Mouse (Mus musculus) brain, adult 2 months (tissue): ENCODE data around the gene Tmigd3.
"Not testable (repeated sequence)": the region's sequence is repeated elsewhere in the genome, so short reads cannot be mapped to it uniquely, and the experiment has no call there.

Experiments used
- DNase-seq: peaks from one replicate; pipeline ENCODE4 v3.0.0; 2011; ENCODE audit warnings: low read depth, low spot score

Gene Tmigd3

DNA sequence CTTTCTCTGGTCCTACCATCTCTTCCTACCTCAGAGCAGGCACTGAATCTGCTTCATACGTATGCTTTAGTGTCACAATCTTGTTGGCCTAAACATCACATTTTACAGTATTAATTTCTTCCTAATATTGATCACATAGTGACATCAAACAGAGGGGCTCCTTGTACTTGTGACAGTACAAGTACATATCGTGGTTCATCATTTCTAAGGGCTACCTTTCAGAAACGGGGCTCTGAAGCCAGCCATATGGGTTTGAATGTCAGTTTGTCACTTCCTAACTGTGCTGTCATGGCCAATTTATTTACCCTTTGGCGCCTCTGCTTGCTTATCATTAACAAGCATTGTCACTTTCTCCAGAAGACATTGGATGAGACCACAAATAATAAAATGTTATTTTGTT lies 30.8 kb downstream of the Tmigd3 start:
- no peak for DNase-seq

DNA sequence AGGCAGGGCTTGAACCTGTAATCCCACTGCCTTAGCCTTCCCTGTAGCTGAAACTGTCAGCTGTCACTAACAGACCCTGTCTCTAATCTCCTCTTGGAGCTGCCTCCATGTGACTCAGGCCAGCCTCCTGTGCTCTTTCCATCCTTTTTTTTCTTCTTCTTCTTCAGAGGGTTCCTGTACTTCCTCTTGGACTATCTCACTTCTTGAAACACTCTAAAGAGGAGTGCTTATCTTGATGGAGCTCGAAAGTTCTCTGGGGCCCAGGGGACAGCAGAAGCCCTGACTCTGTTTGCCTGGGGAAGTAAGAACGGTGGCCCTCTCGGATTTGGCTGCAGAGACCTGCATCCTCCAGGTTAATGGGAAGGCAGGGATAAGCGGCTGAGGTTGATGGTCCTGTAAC lies 33.5 kb downstream of the Tmigd3 start:
- DNase-seq = no peak

DNA sequence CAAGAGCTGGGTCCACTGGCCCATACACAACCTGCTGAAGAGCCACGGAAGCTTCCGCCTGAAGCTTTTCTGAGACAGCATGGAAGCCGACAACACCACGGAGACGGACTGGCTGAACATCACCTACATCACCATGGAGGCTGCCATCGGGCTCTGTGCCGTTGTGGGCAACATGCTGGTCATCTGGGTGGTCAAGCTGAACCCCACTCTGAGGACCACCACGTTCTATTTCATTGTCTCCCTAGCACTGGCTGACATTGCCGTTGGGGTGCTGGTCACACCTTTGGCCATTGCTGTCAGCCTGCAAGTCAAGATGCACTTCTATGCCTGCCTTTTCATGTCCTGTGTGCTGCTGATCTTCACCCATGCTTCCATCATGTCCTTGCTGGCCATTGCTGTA lies 34.0 kb downstream of the Tmigd3 start:
- DNase-seq = no peak

DNA sequence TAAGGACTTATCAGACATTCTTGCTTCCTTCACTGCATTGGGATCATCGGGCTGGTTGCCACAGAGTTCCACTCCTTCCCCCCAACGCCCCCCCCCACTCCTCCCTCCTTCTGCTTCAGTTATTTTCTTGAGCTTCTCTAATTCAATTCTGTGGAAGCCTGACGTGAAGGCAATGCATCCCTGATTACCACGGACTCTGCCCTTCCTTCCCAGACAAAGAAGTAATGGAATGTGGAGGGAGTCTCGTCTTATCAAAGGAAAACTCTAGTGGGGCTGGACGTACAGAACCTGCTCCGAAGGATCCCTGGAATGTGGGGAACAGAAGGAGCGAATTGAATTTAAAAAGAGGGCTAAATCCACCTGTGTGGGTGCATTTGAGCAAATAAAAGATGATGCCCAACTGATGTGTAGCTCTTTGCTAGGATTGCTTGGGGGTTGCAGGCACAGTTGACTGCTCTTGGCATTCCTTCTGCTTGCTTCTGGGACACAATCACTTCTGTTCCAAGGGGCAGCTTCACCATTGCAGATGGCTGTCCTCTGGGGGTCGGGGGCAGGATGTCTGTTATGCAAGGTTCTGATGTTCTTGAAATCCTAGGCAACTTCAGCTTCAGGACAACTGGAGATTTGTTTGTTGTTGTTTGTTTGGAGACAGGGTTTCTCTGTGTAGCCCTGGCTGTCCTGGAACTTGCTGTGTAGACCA lies 37.4 kb downstream of the Tmigd3 start:
- no peak for DNase-seq

DNA sequence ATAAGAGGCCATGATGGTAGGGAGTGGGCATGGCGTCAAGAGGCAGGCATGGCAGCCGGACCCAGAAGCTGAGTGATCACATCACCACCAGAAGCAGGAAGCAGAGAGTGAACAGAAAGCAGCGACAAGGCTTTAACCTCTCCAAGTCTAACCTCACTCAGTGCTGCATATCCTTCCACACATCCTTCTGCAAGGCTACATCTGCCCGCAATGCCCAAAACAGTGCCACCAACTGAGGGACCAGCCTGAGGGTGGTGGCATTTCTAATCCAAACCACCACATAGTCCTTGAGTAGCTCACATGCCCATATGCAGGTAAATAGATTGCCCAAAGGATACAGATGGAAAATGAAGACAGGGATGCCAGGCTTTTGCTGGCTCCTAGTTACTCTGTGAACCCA lies 38.3 kb downstream of the Tmigd3 start:
- DNase-seq = no peak

DNA sequence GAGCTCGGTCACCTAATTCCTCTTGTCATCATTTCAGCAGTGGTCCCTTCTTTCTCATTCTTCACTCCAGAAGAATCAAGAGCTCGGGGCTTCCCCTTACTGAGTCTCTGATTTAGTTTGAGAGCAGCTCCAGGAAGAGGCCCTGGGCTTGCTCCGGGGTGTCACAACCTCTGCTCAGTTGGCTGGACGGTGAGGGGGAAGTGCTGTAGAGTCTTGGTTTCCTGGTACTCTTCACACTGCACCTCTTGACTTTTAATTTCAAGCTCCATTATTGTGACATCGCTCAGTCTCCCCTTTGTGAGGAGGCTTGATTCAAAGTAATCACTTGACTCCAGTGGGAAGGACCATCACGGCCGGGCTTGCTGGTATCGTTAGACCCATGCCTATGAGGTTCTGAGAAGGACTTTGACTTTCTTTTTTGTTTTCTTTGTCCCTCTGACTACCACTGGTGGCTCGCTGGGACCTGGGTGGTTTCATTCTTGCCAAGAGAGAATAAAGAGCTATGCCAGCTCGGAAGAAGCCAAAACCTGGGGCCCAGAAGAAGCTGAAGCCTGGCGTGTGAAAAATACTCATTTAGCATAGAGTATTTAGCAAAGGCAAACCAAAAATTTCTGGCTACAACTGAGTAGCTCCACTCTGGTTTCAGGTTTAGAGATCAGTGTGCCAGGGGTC lies 40.0 kb downstream of the Tmigd3 start:
- DNase-seq = no peak

DNA sequence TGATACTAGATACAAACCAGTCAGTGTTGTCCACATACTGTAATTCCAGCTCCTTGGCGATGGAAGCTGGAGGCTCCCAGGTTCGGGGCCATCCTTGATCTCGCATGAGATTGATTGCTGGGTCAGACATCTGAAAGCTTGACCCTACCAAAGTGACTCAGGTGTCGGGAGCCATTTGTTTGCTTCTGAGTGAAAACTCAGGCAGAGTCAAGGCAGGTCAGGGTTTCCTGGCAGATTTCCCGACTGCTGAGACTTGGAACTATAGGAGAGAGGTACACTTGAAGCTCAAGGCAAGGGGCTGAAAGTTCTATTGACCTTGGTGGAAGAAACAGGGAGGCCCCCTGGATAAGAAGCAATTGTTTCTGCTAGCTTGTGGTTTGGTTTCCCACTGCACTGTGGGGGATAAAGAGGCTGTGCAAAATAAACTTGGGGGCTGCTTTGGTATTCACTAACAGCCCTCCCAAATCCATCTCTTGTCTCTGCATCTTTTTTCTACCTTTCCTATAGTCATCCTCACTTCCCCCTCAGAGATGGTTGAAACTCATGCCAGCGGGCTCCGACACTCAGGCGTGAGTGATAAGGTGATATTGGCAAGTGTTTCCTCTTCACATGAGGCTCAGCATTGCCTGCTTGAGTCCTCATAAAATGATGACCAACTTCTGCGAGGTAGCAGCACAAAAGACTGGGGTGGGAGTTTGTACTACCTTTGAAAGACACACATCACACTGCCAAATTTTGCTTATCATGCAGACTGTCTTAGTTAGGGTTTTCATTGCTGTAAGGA lies 41.6 kb downstream of the Tmigd3 start:
- DNase-seq = no peak

DNA sequence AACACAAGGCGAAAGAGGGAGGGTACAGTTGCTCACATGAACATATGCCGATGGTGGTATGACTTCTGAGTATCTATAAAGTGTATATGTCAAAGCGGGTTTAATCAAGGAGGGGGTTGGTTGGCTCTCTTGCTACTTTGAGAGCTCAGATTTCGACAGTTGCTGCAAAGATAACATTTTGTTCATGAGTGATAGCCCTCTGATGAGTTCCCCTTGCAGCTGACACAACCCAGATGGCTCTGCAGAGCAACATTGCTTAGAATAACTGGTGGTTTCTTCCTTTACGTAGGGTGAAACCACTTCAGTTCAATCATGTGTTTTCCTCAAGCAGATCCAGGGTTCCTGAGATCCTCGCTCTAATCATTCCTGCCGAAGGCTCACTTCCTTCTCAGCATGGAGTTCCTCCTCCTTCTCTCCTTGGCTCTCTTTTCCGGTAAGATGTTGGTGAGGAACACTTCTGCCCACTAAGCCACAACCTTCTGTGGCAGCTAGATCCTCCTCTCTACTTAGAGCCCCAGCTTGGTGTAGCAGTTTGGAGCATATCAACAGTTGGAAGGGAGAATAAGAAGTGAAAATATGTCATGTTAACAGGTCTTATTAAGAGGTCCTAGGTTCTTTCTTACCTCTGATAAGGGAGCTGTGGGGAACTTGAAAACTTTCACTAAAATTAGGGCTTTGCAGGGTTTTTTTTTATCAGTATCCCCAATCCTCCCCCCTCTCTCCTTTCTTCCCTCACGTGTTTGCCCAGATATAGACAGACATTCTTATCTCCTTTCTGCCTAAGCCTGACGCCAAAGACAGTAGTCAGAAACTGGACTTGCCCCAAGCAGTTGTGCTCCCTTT lies 43.4 kb downstream of the Tmigd3 start:
- DNase-seq = no peak

DNA sequence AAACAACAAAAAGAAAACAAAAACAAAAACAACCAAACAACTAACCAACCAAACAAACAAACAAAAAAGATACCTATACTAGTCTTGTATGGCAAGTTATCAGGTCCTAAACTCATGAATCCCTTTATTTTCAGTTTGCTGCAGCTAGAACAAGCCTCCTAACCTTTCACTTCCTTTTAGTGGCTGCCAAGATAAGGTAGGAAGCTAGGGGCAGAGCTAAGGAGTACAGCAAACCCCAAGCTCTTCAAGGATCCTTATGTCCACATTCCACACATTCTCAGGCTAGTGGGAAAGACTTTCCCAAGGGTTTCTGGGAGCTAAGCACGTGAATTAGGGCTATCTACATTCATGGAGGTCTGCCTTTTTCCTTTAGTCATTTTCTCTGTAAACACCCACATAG lies 44.6 kb downstream of the Tmigd3 start:
- DNase-seq = no peak

DNA sequence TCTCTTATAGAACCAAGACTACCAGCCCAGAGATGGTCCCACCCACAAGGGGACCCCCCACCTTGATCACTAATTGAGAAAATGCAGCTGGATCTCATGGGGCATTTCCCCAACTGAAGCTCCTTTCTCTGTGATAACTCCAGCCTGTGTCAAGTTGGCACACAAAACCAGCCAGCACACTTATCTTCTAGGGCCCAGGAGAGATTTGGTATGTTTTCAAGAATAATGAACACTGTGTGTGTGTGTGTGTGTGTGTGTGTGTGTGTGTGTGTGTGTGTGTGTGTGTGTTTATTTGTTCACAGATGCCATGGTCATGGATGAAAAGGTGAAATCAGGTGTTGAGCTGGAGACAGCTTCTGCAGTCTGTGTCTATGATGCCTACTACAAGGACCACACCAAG lies 45.8 kb downstream of the Tmigd3 start:
- DNase-seq = not testable (repeated sequence)

DNA sequence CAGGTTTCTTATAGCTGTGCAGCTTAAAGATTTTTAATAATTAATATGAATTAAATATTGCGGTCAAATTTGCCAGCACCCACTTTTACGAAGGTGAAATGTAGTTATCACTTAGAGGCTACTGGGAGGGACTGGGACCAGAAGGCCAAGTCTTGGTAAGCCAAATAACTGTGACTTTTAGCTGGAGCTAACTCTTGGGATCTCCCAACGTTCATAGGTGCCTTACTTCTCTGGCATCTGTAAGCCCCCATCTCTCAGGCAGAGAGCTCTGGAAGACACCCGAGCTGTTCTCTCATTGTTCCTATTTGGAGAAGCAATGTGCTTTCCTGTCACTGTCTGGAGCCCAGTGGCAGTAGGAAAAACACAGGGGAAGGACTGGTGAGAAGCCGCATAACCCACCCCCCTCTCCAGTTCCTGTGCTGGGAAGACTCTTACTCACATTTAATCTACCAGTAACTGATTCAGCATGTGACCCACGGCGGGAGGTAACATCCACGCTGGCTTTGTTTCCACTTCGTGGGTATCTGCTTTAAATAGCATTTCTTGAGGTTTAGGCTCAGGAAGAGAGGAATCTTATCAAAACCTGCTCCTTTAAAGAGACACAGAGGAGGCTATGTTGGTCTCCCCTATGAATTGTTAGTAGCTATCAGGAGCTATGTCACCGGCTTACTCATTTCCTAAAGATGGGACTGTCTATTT lies 47.1 kb downstream of the Tmigd3 start:
- no peak for DNase-seq

DNA sequence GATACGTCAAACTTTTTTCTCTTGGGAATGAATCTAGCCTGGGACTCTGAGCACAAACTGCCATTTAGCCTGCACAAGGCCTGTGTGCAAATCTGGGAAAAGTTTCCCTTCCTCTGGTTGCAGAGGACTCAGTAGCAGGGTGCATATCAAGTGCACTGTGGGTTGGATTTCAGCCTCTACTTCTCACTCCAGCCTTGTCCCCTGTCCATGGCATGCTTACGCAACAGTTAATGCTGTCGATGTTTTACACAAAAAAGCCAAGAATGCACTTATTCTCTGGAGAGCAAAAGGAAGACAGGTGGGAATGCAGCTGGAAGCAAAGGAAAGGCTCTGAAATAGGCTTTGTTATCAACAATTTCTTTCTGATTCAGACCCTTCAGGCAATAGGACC lies 47.6 kb downstream of the Tmigd3 start:
- DNase-seq = no peak

DNA sequence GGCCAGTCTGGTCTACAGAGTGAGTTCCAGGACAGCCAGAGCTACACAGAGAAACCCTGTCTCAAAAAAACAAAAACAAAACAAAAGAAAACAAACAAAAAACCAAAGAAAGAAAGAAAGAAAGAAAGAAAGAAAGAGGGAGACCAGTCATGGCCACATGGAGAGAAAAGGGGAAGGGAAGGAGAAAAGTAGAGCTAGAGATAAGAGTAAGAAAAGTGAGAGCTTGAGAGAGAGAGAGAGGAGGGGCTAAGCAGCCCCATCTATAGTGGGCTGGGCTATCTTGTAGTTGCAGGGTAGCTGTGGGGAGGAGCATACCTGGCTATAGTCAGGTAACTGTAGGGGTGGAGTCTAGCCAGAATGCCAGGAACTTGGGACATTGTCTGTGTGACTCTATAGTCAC lies 50.0 kb downstream of the Tmigd3 start:
- not testable (repeated sequence) for DNase-seq

DNA sequence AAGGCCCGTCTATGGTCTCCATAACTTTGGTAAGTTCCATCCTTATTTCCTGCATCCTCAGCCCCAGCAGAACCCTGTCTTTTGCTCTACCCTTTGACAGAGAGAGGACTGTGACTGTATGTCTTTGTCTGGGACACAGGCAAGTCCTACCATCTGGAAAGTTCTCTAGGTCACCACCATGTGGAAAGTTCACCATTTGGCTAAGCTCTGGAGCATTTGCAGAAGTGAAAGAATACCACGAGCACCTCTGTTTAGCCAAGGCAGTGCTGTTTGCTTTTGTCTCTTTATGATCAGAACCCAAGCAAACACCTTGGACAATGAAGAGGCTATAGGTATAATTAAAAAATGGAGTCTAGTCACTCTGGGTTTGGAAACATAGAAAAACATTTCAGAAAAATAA lies 51.3 kb downstream of the Tmigd3 start:
- no peak for DNase-seq

DNA sequence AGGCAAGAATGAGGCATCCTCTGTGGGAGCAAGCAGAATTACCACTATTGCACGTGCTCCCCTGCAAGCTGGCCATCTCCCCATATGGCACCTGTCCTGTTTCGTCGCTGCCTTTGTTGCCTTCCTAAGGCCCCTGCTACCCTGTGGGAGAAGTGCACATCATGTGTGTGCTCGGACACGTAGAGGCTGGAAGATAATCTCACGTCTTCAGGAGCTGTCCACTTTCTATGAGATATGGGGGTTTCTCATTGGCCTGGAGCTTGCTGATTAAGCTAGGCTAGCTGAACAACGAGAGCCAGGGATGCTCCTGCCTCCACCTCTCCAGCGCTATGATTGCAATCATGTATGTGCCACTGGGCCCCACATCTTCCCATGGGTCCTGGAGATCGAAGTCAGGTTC lies 53.9 kb downstream of the Tmigd3 start:
- DNase-seq = no peak

DNA sequence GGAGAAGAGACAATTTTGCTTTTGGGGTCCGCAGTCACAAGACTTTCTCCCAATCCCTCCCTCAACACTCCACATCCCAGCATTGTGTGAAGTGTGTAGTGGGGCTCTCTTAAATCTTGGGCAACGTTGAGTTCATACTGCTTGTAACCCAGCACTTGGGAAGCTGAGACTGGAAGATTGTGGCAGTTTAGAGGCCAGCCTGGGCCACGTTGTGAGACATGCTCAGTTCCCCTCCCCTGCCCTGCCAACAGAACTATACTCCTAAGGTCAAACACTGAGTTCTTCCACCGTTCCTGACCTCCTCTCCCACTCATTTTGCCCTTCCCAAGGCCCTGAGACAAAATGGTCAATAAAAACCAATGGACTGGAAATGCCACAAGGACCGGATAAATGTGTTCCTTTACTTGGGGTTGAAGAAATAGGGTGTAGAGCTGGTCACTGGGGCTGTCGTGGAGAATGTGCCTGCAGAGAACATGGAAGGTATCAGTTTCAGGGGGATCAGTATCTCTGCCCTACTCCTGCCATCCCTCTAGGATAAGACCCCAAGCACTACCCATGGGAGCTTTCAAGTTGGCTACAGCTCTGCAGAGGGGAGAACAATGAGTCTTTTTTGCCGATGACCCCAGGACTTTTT lies 57.0 kb downstream of the Tmigd3 start:
- no peak for DNase-seq

DNA sequence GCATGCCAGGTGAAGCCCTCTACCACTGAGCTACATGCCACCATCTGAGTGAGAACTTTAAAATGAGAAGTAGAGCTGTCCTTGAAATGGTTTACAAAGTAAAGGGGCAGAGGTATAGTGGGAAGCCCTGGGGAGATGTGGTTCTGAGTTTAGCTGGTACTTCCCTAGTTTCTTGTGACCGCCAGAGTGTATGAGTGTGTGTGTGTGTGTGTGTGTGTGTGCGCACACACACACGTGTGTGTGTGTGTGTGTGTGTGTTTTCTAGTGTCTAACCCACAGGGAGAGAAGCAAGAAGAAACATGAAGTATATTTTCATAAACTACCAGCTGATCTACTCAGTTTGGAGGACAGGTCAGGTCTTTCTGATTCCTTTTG lies 57.5 kb downstream of the Tmigd3 start:
- DNase-seq = no peak

DNA sequence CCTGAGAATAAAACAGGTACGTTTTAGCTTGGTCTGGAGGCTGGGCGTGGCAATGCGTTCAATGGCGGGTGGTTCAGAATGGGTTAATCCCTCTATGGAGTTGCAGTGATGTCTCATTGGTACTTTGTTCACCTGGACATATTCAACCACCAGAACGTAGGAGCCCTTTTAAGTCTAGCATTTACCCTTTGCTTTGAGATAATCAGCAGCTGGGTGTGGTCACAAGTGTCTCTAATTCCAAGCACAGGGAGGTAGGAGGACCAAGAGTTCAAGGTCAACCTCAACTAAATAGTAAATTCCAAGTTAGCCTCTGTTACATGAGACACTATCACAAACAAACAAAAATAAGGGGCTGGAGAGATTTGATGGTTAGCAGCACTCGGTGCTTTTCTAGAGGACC lies 58.1 kb downstream of the Tmigd3 start:
- DNase-seq = no peak

DNA sequence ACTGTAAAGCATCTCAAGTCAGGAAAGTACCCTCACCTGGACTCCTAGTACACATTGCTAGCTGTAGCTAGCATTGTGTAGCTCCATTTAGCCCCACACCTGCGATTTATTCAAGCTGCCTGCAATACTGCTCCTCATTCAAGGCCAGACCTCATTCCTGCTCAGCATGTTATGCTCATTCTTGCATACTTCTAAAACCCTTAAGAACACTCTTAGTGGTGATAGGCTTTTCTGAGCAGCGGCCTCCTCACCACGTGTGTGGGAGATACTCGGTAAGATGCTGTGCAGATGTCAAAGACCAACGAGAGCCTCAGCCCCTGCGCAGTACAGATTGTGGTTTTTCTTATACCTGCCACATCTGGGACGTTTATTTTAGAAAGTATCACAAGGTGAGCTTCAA lies 59.1 kb downstream of the Tmigd3 start:
- no peak for DNase-seq

DNA sequence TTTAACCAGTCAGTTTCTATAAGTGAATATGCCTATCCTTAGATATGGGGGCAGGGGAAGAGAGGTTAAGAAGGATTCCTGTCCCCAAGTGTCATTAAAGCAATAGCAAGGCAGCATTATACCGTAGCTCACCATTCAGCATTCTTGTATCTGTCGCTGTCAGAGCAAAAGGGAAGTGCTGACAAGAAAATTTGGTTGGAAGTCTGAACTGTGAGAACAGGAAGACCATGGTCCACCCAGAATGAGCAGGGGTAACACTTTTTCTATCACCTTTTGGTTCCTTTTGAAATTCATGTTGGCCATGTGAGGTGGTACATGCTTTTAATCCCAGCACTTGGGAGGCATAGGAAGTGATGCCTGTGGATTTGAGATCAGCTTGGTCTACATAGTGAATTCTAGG lies 60.4 kb downstream of the Tmigd3 start:
- no peak for DNase-seq
